Mouse (Mus musculus) CH12.LX (cell line): ENCODE measurements at regions not wholly inside any gene's neighbourhood (a gene's known extent, or its start where the extent isn't known, plus 50 kb on each side); places are given as distances from the start of the nearest gene placed in this dataset.

Experiments
- DNase-seq: peaks from one replicate; pipeline ENCODE4 v3.0.0-alpha.2; 2013; ENCODE audit errors: extremely low read depth
- H3K27ac ChIP-seq: 2 replicates; pipeline ENCODE4 v1.5.1; 2012; ENCODE audit warnings: low read depth, mild to moderate bottlenecking, control low read depth, moderate library complexity; ENCODE audit not compliant: insufficient read depth
- H3K27me3 ChIP-seq: replicated peaks from 2 replicates; pipeline ENCODE3; 2012; ENCODE audit warnings: inconsistent platforms
- H3K36me3 ChIP-seq, 2 experiments: replicated peaks in 1 of 2; 2 replicates each; pipeline versions ENCODE3 to v1.6.1; 2012; ENCODE audit warnings: inconsistent platforms in 1 of 2, low read length in 1 of 2, mild to moderate bottlenecking in 1 of 2, mixed read lengths in 1 of 2, moderate library complexity in 1 of 2; ENCODE audit not compliant: control insufficient read depth in 1 of 2, insufficient read depth in 1 of 2
- H3K4me1 ChIP-seq, 2 experiments: 2 replicates each; pipeline ENCODE4 v1.6.1; 2012; ENCODE audit warnings: inconsistent platforms in 1 of 2, moderate library complexity in 1 of 2; ENCODE audit not compliant: insufficient read depth in 2 of 2, control insufficient read depth in 1 of 2
- H3K4me2 ChIP-seq: 2 replicates; pipeline ENCODE4 v1.6.1; 2012; ENCODE audit warnings: low read depth, mild to moderate bottlenecking, control low read depth; ENCODE audit not compliant: poor library complexity, insufficient read depth, severe bottlenecking
- H3K4me3 ChIP-seq, 3 experiments: fragments of 150-350 bp in 1 of 3; sonication (generic) in 1 of 3; replicated peaks in 1 of 3; 2 replicates each; pipeline versions ENCODE3 to v1.5.1; 2011 to 2012; ENCODE audit warnings: low read depth in 2 of 3, low read length in 2 of 3, mild to moderate bottlenecking in 2 of 3, moderate library complexity in 2 of 3, control low read depth in 1 of 3, improper control_type of control experiment in 1 of 3, inconsistent platforms in 1 of 3, mixed read lengths in 1 of 3; ENCODE audit not compliant: poor library complexity in 1 of 3
- H3K79me2 ChIP-seq: replicated peaks from 2 replicates; pipeline ENCODE4 v1.6.1; 2012; ENCODE audit warnings: mild to moderate bottlenecking, moderate library complexity; ENCODE audit not compliant: control insufficient read depth, poor library complexity, insufficient read depth, severe bottlenecking; ENCODE audit errors: extremely low read depth
- H3K9ac ChIP-seq: 2 replicates; pipeline ENCODE4 v1.6.1; 2012; ENCODE audit warnings: low read depth, mild to moderate bottlenecking, control low read depth, moderate library complexity; ENCODE audit not compliant: insufficient read depth
- H3K9me3 ChIP-seq: replicated peaks from 2 replicates; pipeline ENCODE3; 2012; ENCODE audit warnings: low read length, inconsistent platforms, mixed read lengths
- CHD1 ChIP-seq: IDR thresholded peaks from 2 replicates; pipeline ENCODE4 v1.6.1; 2012; ENCODE audit warnings: low read depth, low read length, improper control_type of control experiment, inconsistent platforms
- CHD2 ChIP-seq: IDR thresholded peaks from 2 replicates; pipeline ENCODE4 v1.6.1; 2011; ENCODE audit warnings: low read length, improper control_type of control experiment
- CTCF ChIP-seq, 2 experiments: IDR thresholded peaks in 1 of 2; conservative IDR thresholded peaks in 1 of 2; 2 replicates each; pipeline ENCODE4 v1.5.1; 2011 to 2012; ENCODE audit warnings: low read depth in 2 of 2, low read length in 2 of 2, improper control_type of control experiment in 1 of 2, inconsistent platforms in 1 of 2, mild to moderate bottlenecking in 1 of 2, moderate library complexity in 1 of 2
- E2F4 ChIP-seq: IDR thresholded peaks from 2 replicates; pipeline ENCODE4 v1.6.1; 2011; ENCODE audit warnings: low read depth, low read length, improper control_type of control experiment; ENCODE audit not compliant: insufficient replicate concordance
- EP300 ChIP-seq: IDR thresholded peaks from 2 replicates; pipeline ENCODE4 v1.6.1; 2011; ENCODE audit warnings: low read length, improper control_type of control experiment
- JUND ChIP-seq: conservative IDR thresholded peaks from 2 replicates; pipeline ENCODE4 v1.6.1; 2011; ENCODE audit warnings: low read depth, low read length, improper control_type of control experiment
- MAFK ChIP-seq: IDR thresholded peaks from 2 replicates; pipeline ENCODE4 v1.6.1; 2011; ENCODE audit warnings: low read length, improper control_type of control experiment; ENCODE audit not compliant: insufficient replicate concordance
- MAZ ChIP-seq: IDR thresholded peaks from 2 replicates; pipeline ENCODE4 v1.6.1; 2012; ENCODE audit warnings: low read depth, mild to moderate bottlenecking, inconsistent platforms, low read length, improper control_type of control experiment, moderate library complexity
- NELFE ChIP-seq: IDR thresholded peaks from 2 replicates; pipeline ENCODE4 v1.6.1; 2011; ENCODE audit warnings: low read depth, low read length, improper control_type of control experiment
- NRF1 ChIP-seq: IDR thresholded peaks from 2 replicates; pipeline ENCODE4 v1.6.1; 2014; ENCODE audit warnings: low read depth, mild to moderate bottlenecking, inconsistent platforms, low read length, improper control_type of control experiment, moderate library complexity
- PAX5 ChIP-seq: IDR thresholded peaks from 2 replicates; pipeline ENCODE4 v1.6.1; 2012; ENCODE audit warnings: low read length, inconsistent platforms, mixed read lengths
- POLR2A ChIP-seq: IDR thresholded peaks from 2 replicates; pipeline ENCODE4 v1.6.1; 2011; ENCODE audit warnings: low read depth, mild to moderate bottlenecking, improper control_type of control experiment, low read length
- SIN3A ChIP-seq: IDR thresholded peaks from 2 replicates; pipeline ENCODE4 v1.6.1; 2012; ENCODE audit warnings: low read length, improper control_type of control experiment, inconsistent platforms
- UBTF ChIP-seq: IDR thresholded peaks from 2 replicates; pipeline ENCODE4 v1.6.1; 2012; ENCODE audit warnings: low read depth, mild to moderate bottlenecking, inconsistent platforms, low read length, improper control_type of control experiment, moderate library complexity
- USF1 ChIP-seq: IDR thresholded peaks from 2 replicates; pipeline ENCODE4 v1.6.1; 2014; ENCODE audit warnings: low read depth, mild to moderate bottlenecking, inconsistent platforms, low read length, improper control_type of control experiment
- USF2 ChIP-seq: conservative IDR thresholded peaks from 2 replicates; pipeline ENCODE4 v1.6.1; 2011; ENCODE audit warnings: low read depth, low read length, improper control_type of control experiment
- ZC3H11A ChIP-seq: IDR thresholded peaks from 2 replicates; pipeline ENCODE4 v1.6.1; 2012; ENCODE audit warnings: low read depth, mild to moderate bottlenecking, inconsistent platforms, low read length, improper control_type of control experiment
- ZMIZ1 ChIP-seq: IDR thresholded peaks from 2 replicates; pipeline ENCODE4 v1.6.1; 2012; ENCODE audit warnings: low read depth, mild to moderate bottlenecking, inconsistent platforms, low read length, improper control_type of control experiment
- dilution Hi-C: fragments of 300-500 bp; cut with MboI; formaldehyde crosslinking; loops from 2 replicates; pipeline ENCODE4 v1.14.3; 2020; ENCODE audit warnings: low sequenced_read_pairs; ENCODE audit not compliant: extremely low pct_unique_long_range_greater_than_20kb, extremely low pct_ligation_motif_present
- in situ Hi-C: fragments of 300-500 bp; cut with MboI; formaldehyde crosslinking; loops from 3 replicates; pipeline ENCODE4 v1.14.3; 2019; ENCODE audit warnings: low sequenced_read_pairs, low pct_ligation_motif_present, low pct_unique_long_range_greater_than_20kb, mixed read lengths

DNA sequence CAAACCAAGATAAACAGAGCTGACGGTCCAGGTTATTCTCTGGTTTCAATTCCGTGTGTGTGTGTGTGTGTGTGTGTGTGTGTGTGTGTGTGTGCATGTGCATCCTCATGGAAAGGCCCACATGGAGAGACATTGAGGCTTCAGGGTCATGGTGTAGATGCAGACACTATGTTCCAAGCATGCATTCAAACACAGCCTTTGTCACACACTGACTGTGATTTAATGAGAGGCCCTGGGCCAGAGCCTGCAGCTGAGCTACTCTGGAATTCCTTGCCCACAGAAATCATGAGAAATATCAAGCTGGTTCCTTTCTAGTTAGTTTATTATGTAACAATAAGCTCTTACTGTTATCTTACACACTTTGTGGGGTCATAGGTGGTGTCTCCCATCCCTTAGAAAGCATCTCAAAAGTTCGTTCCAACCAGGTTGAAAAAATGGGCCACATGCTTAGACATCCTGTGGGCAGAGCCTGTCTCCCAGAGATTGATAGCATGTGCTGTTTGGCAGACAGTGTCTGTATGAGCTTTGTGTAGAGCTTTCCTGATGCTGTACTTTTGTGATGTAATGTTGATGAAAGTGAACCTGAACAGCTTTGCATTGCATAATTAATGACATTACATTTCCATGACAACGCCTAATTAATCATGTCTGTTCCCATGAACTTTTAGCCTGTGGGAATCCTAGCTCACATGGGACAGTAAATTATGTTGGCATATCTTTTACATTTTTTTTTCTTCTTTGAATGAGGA is 62.8 kb upstream of the Tpm1 start (continued):
- no peak for TF ChIP-seq PAX5

DNA sequence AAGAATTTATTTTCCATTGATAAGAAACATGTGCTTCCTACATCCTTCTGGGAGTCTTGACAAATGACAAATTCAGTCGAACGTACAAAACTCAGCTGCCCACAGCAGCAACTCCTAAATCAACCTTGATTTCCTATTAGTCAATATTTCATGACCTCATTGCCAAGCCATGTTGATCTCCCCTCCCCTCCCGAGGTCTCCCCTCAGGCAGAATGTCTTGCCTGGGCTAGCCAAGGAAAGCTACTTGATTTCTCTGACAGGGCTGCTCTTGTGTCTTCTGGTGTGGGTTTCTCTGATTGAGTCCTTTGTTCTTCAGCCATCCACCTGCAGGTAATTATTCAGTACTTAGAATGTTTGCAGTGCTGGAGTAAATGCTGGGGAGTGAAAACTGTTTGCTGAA is 58.7 kb upstream of the Tpm1 start:
- no peak for TF ChIP-seq MAFK
- no peak for TF ChIP-seq EP300
- no peak for TF ChIP-seq UBTF
- peaks cover 0 to 23% of the 10 kb centered on the region in 2 experiments; a peak in 2 of 4 replicates for H3K4me1 ChIP-seq
- no peak overlapping the region for H3K9ac ChIP-seq
- no peak overlapping the region for H3K4me3 ChIP-seq
- H3K9me3 ChIP-seq: no peaks in the 10 kb centered on the region
- H3K27ac ChIP-seq: no peak overlapping the region
- H3K4me2 ChIP-seq: no peak overlapping the region
- dilution Hi-C loops (no loop called here), in situ Hi-C loops (no loop called here)
- no peaks in the 10 kb centered on the region for H3K79me2 ChIP-seq
- DNase-seq: no peak
- no peaks in the 10 kb centered on the region for H3K27me3 ChIP-seq
- H3K36me3 ChIP-seq: no peaks in the 10 kb centered on the region

DNA sequence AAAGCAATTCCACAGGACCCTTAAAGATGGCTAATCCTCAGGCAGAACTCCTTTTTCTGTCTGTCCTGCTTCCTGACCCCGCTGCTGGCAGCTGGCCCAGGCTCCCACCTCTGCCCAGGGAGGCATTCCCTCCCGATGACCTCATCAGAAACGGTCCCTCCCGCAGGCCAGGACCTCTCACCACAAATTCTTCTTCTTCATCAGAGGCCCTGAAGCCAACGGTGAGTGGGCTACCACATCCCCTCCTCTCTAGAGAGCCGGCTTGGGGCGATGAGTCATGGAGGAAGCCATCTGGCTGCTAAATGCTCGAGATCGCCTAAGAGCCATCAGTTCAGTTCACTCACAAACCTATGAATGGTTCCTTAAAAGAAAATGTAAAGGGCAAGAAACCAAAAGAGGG is 56.7 kb upstream of the Tpm1 start:
- Histone ChIP-seq H3K4me3 (no peak overlapping the region), H3K4me1 (peaks cover 0 to 23% of the 10 kb centered on the region in 2 experiments; a peak in 2 of 4 replicates), H3K27ac (no peak overlapping the region), H3K9ac (no peak overlapping the region), H3K36me3 (no peaks in the 10 kb centered on the region), H3K79me2 (no peaks in the 10 kb centered on the region), H3K27me3 (no peaks in the 10 kb centered on the region), H3K9me3 (no peaks in the 10 kb centered on the region), H3K4me2 (no peak overlapping the region)
- in situ Hi-C loops: no loop called here
- peak; percentile 44 for DNase-seq
- dilution Hi-C loops: no loop called here
- TF ChIP-seq POLR2A (no peak), ZMIZ1 (no peak), E2F4 (no peak), NRF1 (no peak), CHD1 (no peak), CHD2 (no peak), USF2 (no peak), NELFE (no peak), CTCF (conservative IDR thresholded peaks at IDR 0.05 in 1 of 2, IDR thresholded peaks at IDR 0.05 in 1 of 2; ENCODE audit: low read depth in 2 of 2, low read length in 2 of 2) (no peak), SIN3A (no peak), ZC3H11A (no peak), JUND (no peak), USF1 (no peak), MAZ (no peak)
